Mouse (Mus musculus): ENCODE results near the gene Ankrd44.
"Not testable (repeated sequence)": the region's sequence is repeated elsewhere in the genome, so short reads cannot be mapped to it uniquely, and the experiment has no call there.

Ankrd44 gene

DNA sequence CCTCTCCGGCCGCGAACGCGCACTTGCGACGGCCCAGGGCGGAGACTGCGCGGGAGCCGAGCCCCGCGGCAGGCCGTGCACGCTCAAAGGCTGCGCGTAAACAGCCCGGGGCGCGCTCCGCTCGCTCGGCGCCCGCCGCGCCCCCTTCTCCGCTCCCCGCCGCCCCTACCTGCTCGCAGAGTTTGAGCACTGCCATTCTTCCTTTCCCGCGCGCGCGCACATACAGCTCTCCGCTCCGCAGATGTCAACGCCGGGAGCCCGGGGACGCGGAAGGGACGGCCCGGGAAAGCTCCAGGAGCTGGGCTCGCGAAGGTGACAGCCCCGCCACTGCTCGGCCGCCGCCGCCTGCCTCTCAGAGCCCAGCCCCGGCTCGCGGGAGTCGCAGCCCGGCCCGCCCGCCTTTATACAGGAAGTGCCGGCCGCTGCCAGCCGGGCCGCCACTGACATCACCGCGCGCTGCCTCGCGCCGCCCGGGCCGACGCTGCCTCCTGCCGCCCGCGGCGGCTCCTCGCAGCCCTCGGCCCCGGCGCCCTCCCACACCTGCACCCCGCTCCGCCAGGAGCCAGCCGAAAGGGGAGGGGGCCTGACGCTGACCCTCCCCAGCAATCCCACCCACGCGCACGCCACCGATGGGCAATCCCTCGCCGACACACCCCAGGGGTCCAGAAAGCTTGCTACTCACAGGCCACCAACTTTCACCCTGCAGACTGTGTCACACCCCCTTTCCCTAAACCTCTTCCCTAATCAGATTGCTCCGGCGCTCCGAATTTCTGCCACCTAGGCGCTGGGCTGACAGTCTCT, at the start of gene Ankrd44:
TSS of gene Ankrd44 (minus strand) at position 417 of the 801 bp plus-strand sequence.
- DNase-seq: peak; percentile 83 to 88

DNA sequence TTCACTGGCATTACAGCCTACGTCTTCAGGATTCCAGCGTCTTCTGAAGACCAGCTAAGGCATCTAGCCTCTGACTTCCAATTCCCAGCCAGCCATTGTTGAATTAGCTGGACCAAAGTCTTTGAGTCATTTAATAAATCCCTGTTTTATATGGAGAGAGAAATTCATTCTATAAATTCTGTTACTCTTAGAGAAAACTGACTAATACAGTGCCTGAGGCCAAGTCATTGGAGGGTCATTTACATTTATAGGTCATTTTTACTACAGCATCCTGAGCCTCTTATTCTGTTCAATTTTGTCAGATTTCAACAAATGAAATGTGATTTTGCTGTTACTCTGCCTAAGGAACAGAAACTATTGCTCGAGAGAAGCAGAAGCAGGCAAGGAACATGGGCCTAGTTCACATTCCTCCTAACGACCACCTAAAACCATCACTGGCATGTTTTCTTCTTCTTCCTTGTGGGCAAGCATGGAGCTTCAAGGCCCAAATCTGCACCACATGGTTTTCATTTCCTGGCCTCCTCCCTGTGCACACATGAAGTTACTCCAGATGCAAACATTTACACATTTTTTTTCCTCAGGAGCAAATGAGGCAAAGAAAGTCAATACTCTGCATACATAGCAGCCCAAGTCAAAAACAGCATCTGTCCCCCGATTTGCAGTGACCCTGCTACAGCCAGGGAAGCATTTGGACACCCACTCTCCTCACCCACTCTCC, 45.7 kb upstream of the Ankrd44 start:
- no peak for DNase-seq

DNA sequence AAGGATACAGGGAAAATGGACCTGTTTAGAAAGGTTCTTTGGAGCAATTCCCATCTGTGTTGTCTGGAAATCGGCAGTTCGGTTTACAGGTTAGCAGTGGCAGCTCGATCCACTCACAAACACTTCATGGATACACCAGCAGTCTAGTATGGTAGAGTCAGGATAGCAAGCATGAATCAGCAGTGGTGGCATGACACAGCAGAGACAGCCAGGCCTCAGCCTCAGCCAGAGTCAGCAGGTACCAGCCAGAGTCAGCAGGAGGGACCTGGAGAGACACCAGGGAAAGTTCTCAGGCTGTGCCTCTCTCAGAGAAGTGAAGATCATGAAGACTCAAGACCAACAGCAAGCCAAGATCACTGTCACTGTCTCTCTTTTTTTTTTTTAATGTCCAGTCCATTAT, 40.7 kb upstream of the Ankrd44 start:
- no peak for DNase-seq

DNA sequence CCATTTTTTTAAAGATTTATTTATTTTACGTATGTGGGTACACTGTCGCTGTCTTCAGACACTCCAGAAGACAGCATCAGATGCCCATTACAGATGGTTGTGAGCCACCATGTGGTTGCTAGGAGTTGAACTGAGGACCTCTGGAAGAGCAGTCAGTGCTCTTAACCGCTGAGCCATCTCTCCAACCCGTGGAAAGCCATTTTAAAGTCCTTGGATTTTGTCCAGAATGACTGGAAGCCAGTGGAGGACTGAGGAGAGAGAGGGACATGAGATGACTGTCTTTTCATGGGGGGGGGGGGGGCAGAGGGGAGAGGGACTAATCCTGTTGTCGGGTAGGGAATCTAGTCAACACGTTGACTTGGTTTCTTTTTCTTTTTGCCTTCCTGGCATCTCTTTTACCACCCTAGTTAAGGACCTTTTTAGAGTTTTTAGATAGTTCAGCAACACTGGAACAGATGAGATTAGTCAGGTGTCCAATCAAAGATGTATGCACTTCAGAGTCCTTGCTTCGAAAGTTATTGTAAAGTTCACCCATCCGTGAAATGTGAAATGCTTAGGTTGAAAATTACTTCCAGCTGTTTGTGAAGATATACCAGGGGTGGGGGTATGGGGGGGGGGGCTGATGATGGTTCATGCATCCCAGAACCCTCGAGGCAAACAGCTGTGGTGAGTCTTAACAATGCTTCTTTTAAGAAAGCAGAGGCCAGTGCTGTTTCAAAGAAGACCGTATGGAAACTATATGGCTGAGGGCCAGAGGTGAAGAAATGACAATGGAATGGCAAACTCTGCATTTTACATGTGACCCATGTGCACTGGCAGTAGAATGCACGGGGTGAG, 39.2 kb upstream of the Ankrd44 start:
- no peak for DNase-seq

DNA sequence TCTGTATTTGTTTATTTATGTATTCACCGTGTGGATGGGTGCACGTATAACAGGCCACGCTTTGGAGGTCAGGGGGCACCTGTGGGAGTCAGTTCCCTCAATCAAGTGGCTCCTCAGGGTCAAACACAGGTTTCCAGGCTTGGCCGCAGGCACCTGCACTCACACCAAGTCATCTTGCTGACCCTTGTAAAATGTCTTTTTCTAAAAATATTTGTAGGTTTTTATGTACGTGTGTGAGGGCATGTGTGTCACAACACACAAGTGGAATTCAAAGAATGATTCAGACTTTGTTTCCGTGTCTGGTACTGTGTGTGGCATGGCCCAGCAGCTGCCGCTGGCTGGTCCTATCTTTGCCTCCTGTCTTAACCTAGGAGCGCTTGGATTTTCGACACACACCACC, 35.5 kb upstream of the Ankrd44 start:
- DNase-seq: no peak

DNA sequence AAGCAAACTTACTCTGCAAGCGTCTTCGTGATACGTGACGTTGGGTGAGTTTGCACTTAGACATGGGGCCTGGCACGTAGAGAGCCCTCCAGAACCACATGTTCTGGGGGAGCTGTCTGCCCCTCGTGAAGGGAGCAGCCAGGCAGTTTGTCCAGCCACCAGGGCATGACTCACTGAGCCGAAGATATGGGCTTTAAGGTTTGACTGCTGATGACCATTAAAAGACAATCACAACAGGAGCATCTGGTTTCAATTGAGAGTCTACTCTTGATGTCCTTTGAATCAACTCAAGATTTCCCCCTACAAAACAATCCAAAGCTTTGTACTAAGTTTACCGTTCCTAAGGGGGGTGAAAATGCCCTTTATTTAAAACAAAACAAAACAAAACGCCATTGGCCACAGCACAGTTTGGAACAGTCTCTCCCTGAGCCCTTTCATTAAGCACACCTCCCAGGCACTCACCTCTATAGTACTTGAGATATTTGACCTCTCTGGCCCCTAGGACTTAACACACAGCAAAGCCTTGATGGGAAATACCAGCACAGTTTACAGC, 34.5 kb upstream of the Ankrd44 start:
- DNase-seq: no peak

DNA sequence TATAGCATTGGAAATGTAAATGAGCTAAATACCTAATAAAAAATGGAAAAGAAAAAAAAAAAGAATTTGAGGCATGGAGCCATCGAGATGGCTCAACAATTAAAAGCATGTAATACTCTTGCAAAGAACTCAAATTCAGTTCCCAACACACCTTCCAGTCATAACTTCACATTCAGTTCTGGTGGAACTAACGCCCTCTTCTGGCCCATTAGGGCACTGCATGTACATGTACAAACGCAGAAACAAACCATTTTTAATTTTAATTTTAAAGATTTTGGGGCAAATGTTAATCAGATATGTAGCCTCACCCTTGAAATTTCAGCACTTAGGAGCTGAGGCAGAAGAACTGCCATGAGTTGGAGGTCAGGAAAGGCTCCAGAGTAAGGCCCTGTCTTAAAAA, 32.3 kb upstream of the Ankrd44 start:
- DNase-seq: no peak

DNA sequence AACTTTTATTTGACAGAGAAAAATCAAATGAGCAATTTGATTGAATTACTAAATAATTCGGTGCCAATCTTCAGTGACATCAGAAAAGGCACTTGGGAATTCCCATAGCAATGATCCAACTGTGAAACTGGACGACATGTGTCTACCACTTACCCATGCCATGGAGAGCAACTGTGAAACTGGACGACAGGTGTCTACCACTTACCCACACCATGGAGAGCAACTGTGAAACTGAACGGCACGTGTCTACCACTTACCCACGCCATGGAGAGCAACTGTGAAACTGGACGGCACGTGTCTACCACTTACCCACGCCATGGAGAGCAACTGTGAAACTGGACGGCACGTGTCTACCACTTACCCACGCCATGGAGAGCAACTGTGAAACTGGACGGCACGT, 30.8 kb upstream of the Ankrd44 start:
- DNase-seq: not testable (repeated sequence)

DNA sequence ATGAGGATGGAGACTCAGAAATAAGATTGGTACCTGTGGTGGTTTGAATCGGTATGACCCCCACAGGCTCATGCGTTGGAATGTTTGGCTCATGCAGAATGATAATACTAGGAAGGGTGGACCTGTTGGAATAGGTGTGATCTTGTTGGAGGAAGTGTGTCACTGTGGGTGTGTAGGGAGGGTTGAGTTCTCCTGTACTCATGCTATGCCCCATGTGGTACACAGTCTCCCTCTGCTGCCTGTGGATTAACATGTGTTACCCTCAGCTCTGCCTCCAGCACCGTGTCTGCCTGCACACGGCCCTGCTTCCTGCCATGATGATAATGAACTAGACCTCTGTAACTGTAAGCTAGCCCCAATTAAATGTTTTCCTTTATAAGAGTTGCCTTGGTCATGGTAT, 28.7 kb upstream of the Ankrd44 start:
- DNase-seq: no peak

DNA sequence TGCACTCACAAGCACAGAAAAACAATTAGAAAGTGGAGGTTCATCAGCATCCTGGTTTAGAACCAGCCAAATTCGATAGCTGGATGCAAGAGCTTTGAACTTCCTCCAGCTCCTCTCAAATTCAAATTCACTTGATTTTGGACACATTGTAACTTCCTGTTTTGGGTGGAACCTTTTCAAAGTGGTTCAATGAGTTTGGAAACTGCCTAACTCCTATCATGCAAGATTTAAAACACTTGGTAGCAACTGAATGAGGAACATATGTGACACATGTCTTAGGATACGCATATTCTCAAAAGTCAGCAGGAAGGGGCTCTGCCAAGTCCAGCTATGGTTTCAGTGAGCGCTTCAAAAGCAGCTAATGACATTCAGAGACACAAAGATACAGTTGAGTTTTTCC, 18.5 kb upstream of the Ankrd44 start:
- DNase-seq: no peak

DNA sequence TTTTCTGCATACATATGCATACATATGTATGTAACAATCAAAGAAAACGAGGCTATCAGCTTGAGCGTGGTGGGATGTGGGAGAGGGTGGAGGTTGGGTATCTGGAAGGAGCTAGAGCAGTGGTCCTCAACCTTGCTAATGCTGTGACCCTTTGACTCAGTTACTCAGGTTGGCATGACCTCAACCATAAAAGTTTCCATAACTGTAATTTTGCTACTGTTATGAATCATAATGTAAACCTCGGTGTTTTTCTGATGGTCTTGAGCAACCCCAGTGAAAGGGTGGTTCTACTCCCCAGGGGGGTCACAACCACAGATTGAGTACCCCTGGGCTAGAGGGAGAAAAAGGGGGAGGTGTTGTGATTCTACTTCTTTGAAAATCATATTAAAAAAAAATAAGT, 9.3 kb upstream of the Ankrd44 start:
- DNase-seq: no peak

DNA sequence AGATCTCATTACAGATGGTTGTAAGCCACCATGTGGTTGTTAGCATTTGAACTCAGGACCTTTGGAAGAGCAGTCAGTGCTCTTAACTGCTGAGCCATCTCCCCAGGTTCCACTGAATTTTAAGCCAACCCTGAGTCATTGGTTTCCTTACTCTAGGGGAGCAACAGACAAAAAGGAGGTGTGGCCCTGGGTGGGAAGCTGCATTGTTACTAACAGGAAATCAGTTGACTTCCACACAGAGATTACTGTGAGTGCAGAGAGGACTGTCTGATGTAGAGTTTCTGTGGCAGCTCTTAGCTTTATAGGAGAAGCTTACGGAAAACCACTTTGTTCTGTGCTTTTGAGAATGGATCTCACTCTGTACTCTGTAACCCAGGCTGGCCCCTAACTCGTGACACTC, 8.7 kb upstream of the Ankrd44 start:
- no peak for DNase-seq

DNA sequence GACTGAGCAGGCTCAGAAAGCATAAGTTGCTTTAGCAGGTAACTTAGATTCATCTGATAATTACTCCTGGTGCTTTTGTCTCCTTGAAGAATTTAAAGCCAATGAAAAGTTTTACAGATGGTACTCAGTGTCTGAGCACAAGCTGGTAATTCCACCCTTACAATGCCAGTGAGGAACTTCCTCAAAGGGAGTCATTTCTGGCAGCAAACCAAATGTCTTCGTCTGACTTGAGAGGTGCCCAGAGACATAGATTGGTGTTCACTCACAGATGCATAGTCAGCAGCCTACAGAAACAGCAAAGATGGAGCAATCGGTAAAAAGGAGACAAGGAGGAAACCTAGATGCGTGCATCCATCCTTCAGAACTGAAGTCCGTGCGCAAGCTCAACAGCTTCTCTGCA, 7.5 kb upstream of the Ankrd44 start:
- no peak for DNase-seq

DNA sequence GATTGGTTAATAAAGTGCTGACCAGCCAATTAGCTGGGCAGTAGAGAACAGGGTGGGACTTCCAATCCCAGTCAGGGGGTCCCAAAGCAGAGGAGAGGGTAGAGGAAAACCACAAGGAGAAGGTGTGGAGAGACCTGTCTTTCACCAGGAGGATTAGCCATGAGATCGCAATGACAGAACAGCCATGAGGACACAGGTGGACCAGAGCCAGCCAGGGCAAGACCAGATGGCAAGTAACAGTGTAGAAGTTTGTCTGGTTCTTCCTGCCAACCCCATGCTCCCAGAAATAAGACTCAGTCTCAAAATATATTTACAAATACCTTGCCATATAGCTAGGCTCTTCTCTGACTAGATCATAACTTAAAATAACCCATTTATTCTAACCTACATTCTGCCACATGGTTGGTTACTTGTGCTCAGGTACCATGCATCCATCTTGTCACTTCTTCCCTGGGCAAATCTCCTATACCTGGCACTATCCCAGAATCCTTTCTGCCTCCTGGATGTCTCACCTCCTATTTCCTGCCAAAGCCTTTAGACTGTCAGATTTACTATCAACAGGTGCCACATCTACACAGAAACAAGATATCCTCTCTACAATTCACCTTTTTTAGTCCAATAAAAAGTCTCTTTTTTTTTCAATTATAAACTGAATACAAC, 6.4 kb upstream of the Ankrd44 start:
- peak; percentile 69 to 79 for DNase-seq

DNA sequence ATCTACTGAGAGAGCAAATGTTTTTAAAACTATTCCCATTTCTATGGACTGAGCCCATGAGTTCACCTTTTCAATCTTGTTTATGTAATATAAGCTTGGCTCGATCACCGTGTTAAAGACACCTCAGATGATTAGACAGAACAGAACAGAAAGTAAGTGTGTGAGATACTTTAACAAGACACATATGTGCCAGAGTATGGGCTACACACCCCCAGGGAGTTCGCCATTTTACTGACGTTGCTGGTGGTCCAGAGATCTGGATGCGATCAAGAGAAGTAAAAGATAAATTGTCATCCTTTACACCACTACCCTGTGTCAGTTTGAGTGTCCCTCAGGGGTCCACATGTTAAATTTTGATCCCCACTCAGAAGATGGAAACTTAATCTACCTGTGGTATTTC, 5.0 kb upstream of the Ankrd44 start:
- no peak for DNase-seq

DNA sequence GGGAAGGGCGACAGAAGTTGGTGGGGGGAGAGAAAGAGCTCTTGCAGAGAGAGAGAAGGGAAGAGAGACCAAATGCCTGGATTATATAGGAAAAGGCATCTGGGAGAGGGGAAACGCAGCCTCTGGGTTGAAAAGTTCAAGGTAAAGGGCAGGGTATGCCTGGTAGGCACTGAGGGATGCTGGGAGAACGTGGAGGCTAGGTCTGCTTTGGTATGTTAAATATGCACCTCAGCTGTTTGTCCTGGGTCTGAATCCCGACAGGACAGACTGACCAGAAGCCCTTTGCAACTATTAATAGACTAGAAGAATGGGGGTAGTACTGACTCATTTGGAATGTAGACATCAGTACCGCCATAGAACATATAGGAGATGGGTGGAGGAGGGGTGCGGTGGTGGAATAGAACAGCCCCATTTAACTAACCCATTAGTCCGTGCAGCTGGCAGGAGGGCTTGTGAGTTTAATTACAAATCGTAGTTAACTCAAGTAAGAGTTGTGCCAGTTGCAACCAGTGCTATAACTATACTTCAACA, 4.5 kb upstream of the Ankrd44 start:
- no peak for DNase-seq

DNA sequence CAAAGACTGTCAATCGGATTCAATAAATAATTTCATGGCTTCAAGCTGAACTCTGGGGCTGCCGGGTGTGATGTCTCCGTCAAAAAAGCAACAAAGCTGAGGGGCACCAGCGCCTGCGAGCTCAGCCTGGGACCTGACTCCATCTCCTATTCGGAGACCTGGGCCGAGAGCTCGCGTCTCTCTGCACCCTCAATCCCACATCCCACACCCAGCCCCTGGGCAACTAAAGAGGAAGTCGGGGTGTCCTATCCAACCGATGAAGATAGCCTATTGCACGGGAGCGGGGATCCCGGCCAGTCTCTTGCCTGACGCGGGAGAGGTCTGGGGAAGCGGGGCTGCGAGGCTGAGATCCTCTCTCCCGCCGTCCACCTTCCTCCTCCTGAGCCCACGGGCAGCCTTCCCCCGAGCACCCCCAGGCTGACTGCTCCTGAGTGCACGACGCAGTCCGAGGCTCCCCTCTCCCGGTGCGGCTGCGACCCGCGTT, 694 bp downstream of the Ankrd44 start:
- peak in 1 of 2 experiments; percentile 57 for DNase-seq

DNA sequence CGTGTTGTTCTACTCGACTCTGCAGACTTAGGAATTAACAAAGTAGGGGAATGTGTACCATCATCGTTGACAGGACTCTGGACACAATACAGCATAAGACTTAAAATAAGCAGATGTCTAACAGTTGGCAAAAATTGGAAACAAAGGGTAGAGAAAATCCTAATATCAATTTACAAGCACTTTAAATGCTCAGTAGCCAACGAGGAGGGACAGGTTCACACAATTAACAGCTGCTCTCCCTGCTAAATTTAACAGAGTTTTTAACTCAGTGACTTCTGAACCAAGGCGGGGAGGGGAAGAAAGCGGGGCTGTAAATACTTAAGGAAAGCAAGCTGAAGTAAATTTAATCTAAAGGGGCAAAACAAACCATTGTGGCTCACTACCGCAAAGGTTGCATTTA, 1.4 kb downstream of the Ankrd44 start:
- no peak for DNase-seq

DNA sequence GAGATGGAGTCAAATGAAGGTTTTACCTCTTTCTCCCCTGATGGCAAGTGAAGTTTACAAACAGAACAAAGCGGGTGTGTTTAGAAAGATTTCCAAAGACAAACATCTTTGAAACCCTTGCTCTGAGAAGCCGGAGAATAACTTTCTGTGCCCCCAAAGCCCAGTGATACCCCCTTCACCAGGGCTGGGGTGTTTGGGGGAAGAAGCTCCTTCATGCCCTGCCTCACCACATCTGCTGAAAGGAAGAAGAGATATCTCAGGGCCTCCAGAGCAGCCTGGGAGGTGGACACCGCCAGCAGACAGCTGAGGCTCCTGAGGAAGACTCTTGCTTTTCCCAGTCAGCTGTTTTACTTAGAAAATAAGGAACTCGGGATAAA, 1.9 kb downstream of the Ankrd44 start:
- DNase-seq: no peak

DNA sequence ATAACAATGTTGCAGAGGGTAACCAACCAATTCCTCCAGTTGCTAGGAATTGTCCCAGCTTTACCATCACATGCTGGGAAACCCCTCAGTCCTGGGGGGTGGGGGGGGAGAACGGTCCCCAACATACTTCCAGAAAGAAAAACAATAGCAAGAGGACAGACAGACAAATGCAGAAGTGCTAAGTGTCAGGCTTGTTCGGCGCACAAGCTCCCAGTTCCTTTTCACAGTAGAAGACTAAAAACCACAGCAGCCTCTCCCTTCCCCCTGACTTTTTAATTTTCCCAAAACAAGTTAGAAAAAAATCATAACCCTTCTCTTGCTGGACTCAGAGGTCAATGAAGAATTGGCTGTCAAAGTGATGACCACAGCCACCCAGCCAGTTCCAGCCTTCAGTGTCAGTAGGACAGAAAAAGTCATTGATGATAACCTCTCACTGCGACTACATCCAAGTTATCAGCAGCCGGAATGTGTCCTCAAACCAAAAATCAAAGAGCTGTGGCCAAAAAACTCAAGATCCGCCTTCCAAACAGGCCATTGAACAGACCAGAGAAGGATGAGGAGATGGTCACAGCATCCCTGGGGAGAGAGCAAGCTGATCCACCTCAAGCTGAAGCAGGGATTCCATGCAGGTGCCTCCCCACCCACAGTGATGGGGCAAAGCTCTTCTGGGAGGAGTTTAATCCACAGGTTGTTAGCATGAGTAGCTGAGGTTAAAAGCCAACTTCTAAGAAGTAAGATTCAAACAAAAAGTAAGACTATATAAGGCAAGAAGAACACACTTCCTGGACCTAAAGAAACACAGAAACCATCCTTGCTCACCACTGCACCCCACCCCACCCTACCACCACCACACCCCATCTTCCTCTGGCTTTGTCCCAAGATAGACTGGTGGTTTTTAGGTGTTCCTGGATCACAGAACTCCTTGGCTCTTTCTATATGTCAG, 2.5 kb downstream of the Ankrd44 start:
- DNase-seq: no peak

DNA sequence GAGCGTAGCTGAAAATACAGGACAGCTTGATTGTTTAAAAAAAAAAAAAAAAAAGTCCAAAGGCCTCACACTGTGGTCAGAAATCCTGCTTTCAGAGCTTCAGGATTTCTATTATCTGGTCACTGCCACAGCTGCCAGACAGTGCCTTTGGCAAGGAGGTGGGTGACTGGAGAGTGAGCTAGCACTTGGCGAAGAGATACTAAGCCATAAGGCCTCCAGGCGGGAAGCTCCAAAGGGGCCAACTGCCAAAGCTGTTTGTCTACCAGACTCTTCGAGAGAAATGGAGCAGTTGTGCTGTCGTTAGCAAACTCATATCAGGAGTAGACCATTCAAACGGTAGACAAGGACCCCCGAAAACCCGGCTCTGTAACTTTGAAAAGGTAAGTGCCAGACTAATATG, 3.5 kb downstream of the Ankrd44 start:
- peak; percentile 90 to 92 for DNase-seq

Data from cerebellum, postnatal 25 days (tissue).